Mouse (Mus musculus): Measurements from ENCODE around the gene Memo1. TPM values are rescaled to one million over a fixed set of nuclear protein-coding genes. Genes with fewer than 3 reads are reported as not detected.
"Not testable (repeated sequence)": the region's sequence is repeated elsewhere in the genome, so short reads cannot be mapped to it uniquely, and the experiment has no call there.

Gene Memo1
- polyA plus RNA-seq, 1 experiment from 2014 or later: 90.5 TPM

- Histone ChIP-seq H3K27me3 (no peaks in the 10 kb centered on the region), H3K36me3 (peaks cover 6% of the 10 kb centered on the region; the same call in 1 of the 2 replicates), H3K9ac (peak overlapping the region; percentile 82), H3K27ac (peak overlapping the region; percentile 92), H3K4me3 (peak overlapping the region; percentile 75), H3K9me3 (no peaks in the 10 kb centered on the region), H3K4me2 (peak overlapping the region; percentile 64), H3K4me1 (peaks cover 10% of the 10 kb centered on the region)
- WGBS: under 1% methylated on average over 48 of the region's 48 CpGs
- peak; percentile 97 for ATAC-seq (ENCODE audit: borderline replicate concordance, extremely low read depth, low FRiP score, low TSS enrichment)
Observed at GRCm38 (mm10) chr17:74316309-74316863, 21.1 kb upstream of the Memo1 start.

- under 1% methylated on average over 45 of the region's 45 CpGs for WGBS
- H3K4me2 ChIP-seq: peak overlapping the region; percentile 64
- peak overlapping the region; percentile 82 for H3K9ac ChIP-seq
- peaks cover 10% of the 10 kb centered on the region for H3K4me1 ChIP-seq
- no peaks in the 10 kb centered on the region for H3K9me3 ChIP-seq
- peak overlapping the region; percentile 75 for H3K4me3 ChIP-seq
- H3K27ac ChIP-seq: peak overlapping the region; percentile 92
- ATAC-seq (ENCODE audit: borderline replicate concordance, extremely low read depth, low FRiP score, low TSS enrichment): peak; percentile 91
- peaks cover 6% of the 10 kb centered on the region; the same call in 1 of the 2 replicates for H3K36me3 ChIP-seq
- H3K27me3 ChIP-seq: no peaks in the 10 kb centered on the region
Observed at GRCm38 (mm10) chr17:74315445-74316308, 20.4 kb upstream of the Memo1 start.

GRCm38 (mm10) chr17:74306021-74306420 is 10.7 kb upstream of the Memo1 start:
- Histone ChIP-seq H3K27me3 (no peaks in the 10 kb centered on the region), H3K9ac (no peak overlapping the region), H3K4me3 (no peak overlapping the region), H3K9me3 (no peaks in the 10 kb centered on the region), H3K4me1 (no peaks in the 10 kb centered on the region), H3K4me2 (no peak overlapping the region), H3K27ac (no peak overlapping the region), H3K36me3 (peaks cover 37% of the 10 kb centered on the region)
- WGBS: 92% methylated on average over 1 of the region's 1 CpGs
- ATAC-seq (ENCODE audit: borderline replicate concordance, extremely low read depth, low FRiP score, low TSS enrichment): no peak

GRCm38 (mm10) chr17:74305616-74306015 is 10.3 kb upstream of the Memo1 start:
- 96% methylated on average over 4 of the region's 4 CpGs for WGBS
- Histone ChIP-seq H3K9ac (no peak overlapping the region), H3K36me3 (peaks cover 38% of the 10 kb centered on the region), H3K27ac (no peak overlapping the region), H3K4me3 (no peak overlapping the region), H3K9me3 (no peaks in the 10 kb centered on the region), H3K4me2 (no peak overlapping the region), H3K4me1 (no peaks in the 10 kb centered on the region), H3K27me3 (no peaks in the 10 kb centered on the region)
- ATAC-seq (ENCODE audit: borderline replicate concordance, extremely low read depth, low FRiP score, low TSS enrichment): no peak

GRCm38 (mm10) chr17:74304060-74304459 is 8.7 kb upstream of the Memo1 start:
- H3K27ac ChIP-seq: no peak overlapping the region
- H3K36me3 ChIP-seq: peaks cover 43% of the 10 kb centered on the region
- H3K9me3 ChIP-seq: no peaks in the 10 kb centered on the region
- H3K9ac ChIP-seq: no peak overlapping the region
- ATAC-seq (ENCODE audit: borderline replicate concordance, extremely low read depth, low FRiP score, low TSS enrichment): no peak
- no peak overlapping the region for H3K4me3 ChIP-seq
- H3K27me3 ChIP-seq: no peaks in the 10 kb centered on the region
- whole genome bisulfite sequencing: 87% methylated on average over 4 of the region's 4 CpGs
- no peak overlapping the region for H3K4me2 ChIP-seq
- no peaks in the 10 kb centered on the region for H3K4me1 ChIP-seq

GRCm38 (mm10) chr17:74300089-74300488 is 4.8 kb upstream of the Memo1 start:
- H3K9ac ChIP-seq: no peak overlapping the region
- H3K27ac ChIP-seq: no peak overlapping the region
- no peaks in the 10 kb centered on the region for H3K27me3 ChIP-seq
- peaks cover 22% of the 10 kb centered on the region; the same call in 1 of the 2 replicates for H3K36me3 ChIP-seq
- H3K4me3 ChIP-seq: no peak overlapping the region
- H3K4me2 ChIP-seq: no peak overlapping the region
- no peak for ATAC-seq (ENCODE audit: borderline replicate concordance, extremely low read depth, low FRiP score, low TSS enrichment)
- H3K4me1 ChIP-seq: peaks cover 3% of the 10 kb centered on the region; the same call in 1 of the 2 replicates
- 90% methylated on average over 5 of the region's 5 CpGs for WGBS
- no peaks in the 10 kb centered on the region for H3K9me3 ChIP-seq

GRCm38 (mm10) chr17:74296991-74297390 is 1.7 kb upstream of the Memo1 start:
- Histone ChIP-seq H3K4me1 (peaks cover 15% of the 10 kb centered on the region), H3K36me3 (peaks cover 18% of the 10 kb centered on the region; the same call in 1 of the 2 replicates)
- H3K27ac ChIP-seq; H3K9ac ChIP-seq; H3K4me2 ChIP-seq; H3K27me3 ChIP-seq; H3K4me3 ChIP-seq; ATAC-seq (ENCODE audit: borderline replicate concordance, extremely low read depth, low FRiP score, low TSS enrichment); H3K9me3 ChIP-seq: not testable (repeated sequence)
- WGBS: 81% methylated on average over 5 of the region's 5 CpGs

GRCm38 (mm10) chr17:74296076-74296823 is 929 bp upstream of the Memo1 start:
- Histone ChIP-seq H3K4me2 (peak overlapping the region; percentile 80), H3K9ac (peak overlapping the region; percentile 98), H3K36me3 (peaks cover 13% of the 10 kb centered on the region; the same call in 1 of the 2 replicates), H3K27ac (peak overlapping the region; percentile 100), H3K4me3 (peak overlapping the region; percentile 97), H3K9me3 (no peaks in the 10 kb centered on the region), H3K4me1 (peaks cover 19% of the 10 kb centered on the region), H3K27me3 (no peaks in the 10 kb centered on the region)
- 30% methylated on average over 11 of the region's 11 CpGs for WGBS
- no peak for ATAC-seq (ENCODE audit: borderline replicate concordance, extremely low read depth, low FRiP score, low TSS enrichment)

- peak; percentile 91 for ATAC-seq (ENCODE audit: borderline replicate concordance, extremely low read depth, low FRiP score, low TSS enrichment)
- peak overlapping the region; percentile 98 for H3K9ac ChIP-seq
- H3K36me3 ChIP-seq: 0 out of 2 replicates have a peak, but pooled peaks cover 7% of the 10 kb centered on the region
- peak overlapping the region; percentile 100 for H3K27ac ChIP-seq
- peaks cover 31% of the 10 kb centered on the region for H3K4me1 ChIP-seq
- no peaks in the 10 kb centered on the region for H3K27me3 ChIP-seq
- peak overlapping the region; percentile 97 for H3K4me3 ChIP-seq
- WGBS: under 1% methylated on average over 67 of the region's 80 CpGs
- H3K4me2 ChIP-seq: peak overlapping the region; percentile 80
- no peaks in the 10 kb centered on the region for H3K9me3 ChIP-seq
Observed at GRCm38 (mm10) chr17:74294426-74295025, 795 bp downstream of the Memo1 start.

- Histone ChIP-seq H3K9me3 (no peaks in the 10 kb centered on the region), H3K9ac (peak overlapping the region; percentile 98), H3K27ac (peak overlapping the region; percentile 100), H3K36me3 (0 out of 2 replicates have a peak, but pooled peaks cover 4% of the 10 kb centered on the region), H3K27me3 (no peaks in the 10 kb centered on the region), H3K4me1 (peaks cover 31% of the 10 kb centered on the region), H3K4me3 (peak overlapping the region; percentile 97), H3K4me2 (peak overlapping the region; percentile 80)
- WGBS: under 1% methylated on average over 18 of the region's 18 CpGs
- ATAC-seq (ENCODE audit: borderline replicate concordance, extremely low read depth, low FRiP score, low TSS enrichment): no peak
Observed at GRCm38 (mm10) chr17:74293687-74294425, 1.5 kb downstream of the Memo1 start.

Data from lung, embryonic 15.5 days (tissue).